In the genomic region with DNA sequence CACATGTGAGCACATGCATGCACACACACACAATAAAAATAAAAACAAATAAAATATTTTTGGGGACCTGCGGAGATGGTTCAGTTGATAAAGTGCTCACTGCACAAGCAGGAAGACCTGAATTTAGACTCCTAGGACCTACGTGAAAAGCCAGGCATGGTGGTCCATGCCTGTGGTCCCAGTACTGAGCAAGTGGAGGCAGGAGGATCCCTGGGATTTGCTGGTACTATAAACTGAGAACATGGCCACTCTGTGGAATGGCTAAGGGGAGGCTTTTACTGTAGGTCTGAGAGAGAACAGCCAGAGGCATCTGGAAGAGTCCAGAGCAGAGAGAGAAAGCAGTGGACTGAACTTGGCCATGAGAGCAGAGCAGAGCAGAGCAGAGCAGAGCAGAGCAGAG, we compare ENCODE assay signal across 13 mouse cellular contexts.
"Had no signal": no experiment of that assay in that cellular context is flagged by ENCODE, and none has a peak within 500 bp of the region (broad histone marks: within the 10 kb centered on the region; RNA-seq: fewer than 3 reads in every experiment).

No protein-coding gene starts in this region.

- ATAC-seq: liver, postnatal 0 days; midbrain, embryonic 15.5 days had no signal

- H3K9me3 ChIP-seq: limb, embryonic 12.5 days; liver, embryonic 13.5 days; midbrain, embryonic 15.5 days; neural tube, embryonic 13.5 days had no signal

- H3K4me1 ChIP-seq: liver, embryonic 13.5 days had no signal

- H3K4me2 ChIP-seq: limb, embryonic 12.5 days; liver, embryonic 13.5 days; midbrain, embryonic 15.5 days; neural tube, embryonic 13.5 days had no signal

- H3K36me3 ChIP-seq: liver, embryonic 13.5 days had no signal

- H3K27ac ChIP-seq: left cerebral cortex, adult 2 months; limb, embryonic 12.5 days; liver, embryonic 13.5 days; midbrain, embryonic 15.5 days; neural tube, embryonic 13.5 days had no signal

- H3K9ac ChIP-seq: limb, embryonic 12.5 days; liver, embryonic 13.5 days; liver, postnatal 0 days; midbrain, embryonic 15.5 days; neural tube, embryonic 13.5 days had no signal

- H3K27me3 ChIP-seq: limb, embryonic 12.5 days; liver, embryonic 13.5 days; midbrain, embryonic 15.5 days; neural tube, embryonic 13.5 days had no signal

- H3K4me3 ChIP-seq: left cerebral cortex, adult 2 months; limb, embryonic 12.5 days; liver, embryonic 13.5 days; midbrain, embryonic 15.5 days; neural tube, embryonic 13.5 days had no signal

- DNase-seq: kidney, adult 18-20 months; kidney, postnatal 14 days; liver; liver, embryonic 13.5 days; liver, postnatal 0 days; right cerebral cortex, postnatal 4 days; spleen, adult 18-20 months; thymus, adult 18-20 months; thymus, postnatal 14 days had no signal
